Mouse (Mus musculus) left cerebral cortex, postnatal 36 days (tissue): ENCODE data around the gene Tppp3. TPM values are rescaled to one million over a fixed set of nuclear protein-coding genes. Genes with fewer than 3 reads are reported as not detected.

Experiments used
- DNase-seq, 2 experiments: peaks; one replicate each; pipeline ENCODE4 v3.0.0; 2021 to 2022; ENCODE audit warnings: low spot score in 2 of 2, mixed read lengths in 1 of 2
- intact Hi-C: fragments of 180-260 bp; cut with DNase I; formaldehyde crosslinking; loops from one replicate; pipeline ENCODE4 v1.15.1; 2025
- total RNA-seq, 2 experiments: library from RNA; stranded (reverse); gene quantifications; 2 replicates each; pipeline ENCODE4 v1.2.3; 2021

Tppp3 gene
- total RNA-seq, 2 experiments from 2014 or later: 36.1 to 46.4 TPM

GRCm38 (mm10) chr8:105489281-105489680 lies 18.0 kb upstream of the Tppp3 start:
- intact Hi-C loops: no loop called here
- DNase-seq: no peak

GRCm38 (mm10) chr8:105488082-105488481 lies 16.8 kb upstream of the Tppp3 start:
- intact Hi-C loops: no loop called here
- DNase-seq: no peak

- no peak for DNase-seq
- intact Hi-C loops: no loop called here
Measured at GRCm38 (mm10) chr8:105484392-105484791, 13.1 kb upstream of the Tppp3 start.

- intact Hi-C loops: no loop called here
- DNase-seq: no peak
Measured at GRCm38 (mm10) chr8:105484030-105484368, 12.7 kb upstream of the Tppp3 start.

GRCm38 (mm10) chr8:105483212-105484029 lies 12.1 kb upstream of the Tppp3 start:
- DNase-seq: no peak
- intact Hi-C loops: no loop called here

GRCm38 (mm10) chr8:105482123-105482522 lies 10.8 kb upstream of the Tppp3 start:
- DNase-seq: no peak
- intact Hi-C loops: no loop called here

- intact Hi-C loops: no loop called here
- no peak for DNase-seq
Measured at GRCm38 (mm10) chr8:105481453-105481852, 10.1 kb upstream of the Tppp3 start.

- no peak for DNase-seq
- intact Hi-C loops: no loop called here
Measured at GRCm38 (mm10) chr8:105481013-105481412, 9.7 kb upstream of the Tppp3 start.

- DNase-seq: no peak
- intact Hi-C loops: no loop called here
Measured at GRCm38 (mm10) chr8:105477792-105478191, 6.5 kb upstream of the Tppp3 start.

GRCm38 (mm10) chr8:105476628-105477413 lies 5.5 kb upstream of the Tppp3 start:
- intact Hi-C loops: no loop called here
- DNase-seq: no peak

GRCm38 (mm10) chr8:105476161-105476560 lies 4.8 kb upstream of the Tppp3 start:
- no peak for DNase-seq
- intact Hi-C loops: no loop called here

- intact Hi-C loops: no loop called here
- DNase-seq: no peak
Measured at GRCm38 (mm10) chr8:105475742-105476141, 4.4 kb upstream of the Tppp3 start.

GRCm38 (mm10) chr8:105475254-105475653 lies 3.9 kb upstream of the Tppp3 start:
- DNase-seq: no peak
- intact Hi-C loops: no loop called here

GRCm38 (mm10) chr8:105474680-105475079 lies 3.4 kb upstream of the Tppp3 start:
- DNase-seq: no peak

GRCm38 (mm10) chr8:105473816-105474606 lies 2.7 kb upstream of the Tppp3 start:
- intact Hi-C loops: loop anchor here (5.0 kb wide), 1 partner anchor 112 kb away; no protein-coding TSS in a partner anchor
- no peak for DNase-seq

More at GRCm38 (mm10) chr8:105474680-105475079, 3.4 kb upstream of the Tppp3 start:
- intact Hi-C loops: loop anchor here (5.0 kb wide), 1 partner anchor 112 kb away; no protein-coding TSS in a partner anchor

- DNase-seq: no peak
- intact Hi-C loops: loop anchor here (5.0 kb wide), 1 partner anchor 111 kb away; no protein-coding TSS in a partner anchor
Measured at GRCm38 (mm10) chr8:105472983-105473382, 1.7 kb upstream of the Tppp3 start.

- intact Hi-C loops: loop anchor here (5.0 kb wide), 1 partner anchor 110 kb away; no protein-coding TSS in a partner anchor
Measured at GRCm38 (mm10) chr8:105472414-105472932, 1.1 kb upstream of the Tppp3 start.

GRCm38 (mm10) chr8:105470681-105471313 lies 529 bp downstream of the Tppp3 start:
- intact Hi-C loops: loop anchor here (5.0 kb wide), 1 partner anchor 108 kb away; no protein-coding TSS in a partner anchor

More at GRCm38 (mm10) chr8:105472414-105472932, 1.1 kb upstream of the Tppp3 start:
- DNase-seq: no peak

GRCm38 (mm10) chr8:105470262-105470661 lies 1.1 kb downstream of the Tppp3 start:
- no peak for DNase-seq
- intact Hi-C loops: loop anchor here (5.0 kb wide), 1 partner anchor 108 kb away; no protein-coding TSS in a partner anchor

More at GRCm38 (mm10) chr8:105470681-105471313, 529 bp downstream of the Tppp3 start:
- DNase-seq: no peak
